Mouse (Mus musculus) ES-CJ7 (cell line): ENCODE results near the gene Padi1.
A peak's percentile ranks its signal among the peaks of the same experiment; 100 is the strongest.

Source experiments
- DNase-seq: peaks from one replicate; pipeline ENCODE4 v3.0.0; 2011; ENCODE audit warnings: low read depth, low spot score

Gene Padi1

GRCm38 (mm10) chr4:140785217-140785616, 60.4 kb downstream of the Padi1 start:
- no peak for DNase-seq

GRCm38 (mm10) chr4:140784292-140784945, 61.2 kb downstream of the Padi1 start:
- no peak for DNase-seq

GRCm38 (mm10) chr4:140782821-140783220, 62.8 kb downstream of the Padi1 start:
- no peak for DNase-seq

- no peak for DNase-seq
Measured at GRCm38 (mm10) chr4:140780507-140780906, 65.1 kb downstream of the Padi1 start.

- no peak for DNase-seq
Measured at GRCm38 (mm10) chr4:140779803-140780397, 65.7 kb downstream of the Padi1 start.

GRCm38 (mm10) chr4:140776623-140777022, 69.0 kb downstream of the Padi1 start:
- DNase-seq, result no peak

GRCm38 (mm10) chr4:140775876-140776275, 69.7 kb downstream of the Padi1 start:
- no peak for DNase-seq

- peak; percentile 32 for DNase-seq
Measured at GRCm38 (mm10) chr4:140774893-140775292, 70.7 kb downstream of the Padi1 start.

- peak; percentile 91 for DNase-seq
Measured at GRCm38 (mm10) chr4:140774025-140774800, 71.4 kb downstream of the Padi1 start, which contains the start of gene Padi4. TSS of gene Padi4 (minus strand) at chr4:140774236.

GRCm38 (mm10) chr4:140771091-140771490, 74.5 kb downstream of the Padi1 start:
- DNase-seq, result peak; percentile 57

- DNase-seq, result peak; percentile 44
Measured at GRCm38 (mm10) chr4:140770433-140770832, 75.1 kb downstream of the Padi1 start.

- peak; percentile 49 for DNase-seq
Measured at GRCm38 (mm10) chr4:140768973-140769372, 76.6 kb downstream of the Padi1 start.

- DNase-seq, result no peak
Measured at GRCm38 (mm10) chr4:140765936-140766335, 79.6 kb downstream of the Padi1 start.

GRCm38 (mm10) chr4:140763158-140763557, 82.4 kb downstream of the Padi1 start:
- peak; percentile 78 for DNase-seq
